Mouse (Mus musculus) left cerebral cortex, postnatal 4 days (tissue): ENCODE measurements around the gene Myo10. TPM values are rescaled to one million over a fixed set of nuclear protein-coding genes. Genes with fewer than 3 reads are reported as not detected.
"Not testable (repeated sequence)": the region's sequence is repeated elsewhere in the genome, so short reads cannot be mapped to it uniquely, and the experiment has no call there.

Experiments
- DNase-seq: peaks from one replicate; pipeline ENCODE4 v3.0.0-alpha.2; 2022
- intact Hi-C: fragments of 180-260 bp; cut with DNase I; formaldehyde crosslinking; loops from one replicate; pipeline ENCODE4 v1.15.1; 2025
- total RNA-seq, 2 experiments: library from RNA; stranded (reverse); gene quantifications; 2 replicates each; pipeline ENCODE4 v1.2.3; 2021

Myo10 gene
- total RNA-seq, 2 experiments from 2014 or later, result 40.6 to 45.5 TPM

GRCm38 (mm10) chr15:25717006-25717405 lies 94.7 kb downstream of the Myo10 start:
- peak; percentile 90 for DNase-seq
- intact Hi-C loops, result loop anchor here (5.0 to 10.0 kb wide), 4 partner anchors 232 to 1130 kb away; no protein-coding TSS in a partner anchor

GRCm38 (mm10) chr15:25718104-25718503 lies 95.8 kb downstream of the Myo10 start:
- intact Hi-C loops, result loop anchor here (5.0 to 10.0 kb wide), 4 partner anchors 233 to 1131 kb away; no protein-coding TSS in a partner anchor

GRCm38 (mm10) chr15:25719270-25719669 lies 96.9 kb downstream of the Myo10 start:
- intact Hi-C loops, result loop anchor here (5.0 to 10.0 kb wide), 4 partner anchors 234 to 1132 kb away; no protein-coding TSS in a partner anchor
- no peak for DNase-seq

More at GRCm38 (mm10) chr15:25718104-25718503, 95.8 kb downstream of the Myo10 start:
- DNase-seq, result not testable (repeated sequence)

GRCm38 (mm10) chr15:25720263-25720662 lies 97.9 kb downstream of the Myo10 start:
- DNase-seq, result no peak
- intact Hi-C loops, result no loop called here

DNA sequence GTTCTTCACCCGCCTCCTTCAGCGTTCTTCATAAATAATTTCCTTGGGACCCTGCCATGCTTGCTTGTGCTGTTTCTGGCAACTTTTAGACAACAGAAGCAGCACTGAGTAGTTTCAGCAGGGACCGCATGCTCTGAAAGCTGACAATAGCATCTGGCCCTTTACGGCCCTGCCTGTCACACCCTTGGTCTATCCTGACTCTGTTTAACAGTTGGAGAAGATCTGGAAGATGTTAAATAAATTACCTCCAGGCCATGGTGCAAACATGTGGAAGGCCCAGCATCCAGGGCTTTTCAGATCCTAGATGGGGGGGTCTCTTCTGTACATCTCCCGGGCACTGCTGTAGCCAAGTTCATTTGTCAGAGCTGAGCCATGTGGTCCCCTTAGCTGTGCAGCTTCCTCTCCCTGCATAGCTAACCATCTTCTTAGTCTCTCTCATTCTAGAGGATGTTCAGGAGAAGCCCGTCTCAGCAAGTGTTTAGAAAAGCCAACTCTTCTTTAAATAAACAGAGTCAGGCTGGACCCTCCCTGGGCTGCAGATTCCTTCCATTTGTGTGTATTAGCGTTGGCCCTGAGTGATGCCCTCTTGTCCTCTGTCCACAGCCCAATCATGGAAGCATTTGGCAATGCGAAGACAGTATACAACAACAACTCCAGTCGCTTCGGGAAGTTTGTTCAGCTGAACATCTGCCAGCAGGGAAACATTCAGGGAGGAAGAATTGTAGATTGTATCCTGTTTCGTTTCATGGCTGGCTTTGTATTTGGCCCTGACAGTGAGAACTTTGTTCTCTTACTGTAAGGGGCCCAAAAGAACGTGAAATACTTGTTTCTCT lies 101.2 kb downstream of the Myo10 start:
- intact Hi-C loops, result no loop called here
- DNase-seq, result no peak

GRCm38 (mm10) chr15:25724549-25724948 lies 102.2 kb downstream of the Myo10 start:
- DNase-seq, result no peak
- intact Hi-C loops, result no loop called here

DNA sequence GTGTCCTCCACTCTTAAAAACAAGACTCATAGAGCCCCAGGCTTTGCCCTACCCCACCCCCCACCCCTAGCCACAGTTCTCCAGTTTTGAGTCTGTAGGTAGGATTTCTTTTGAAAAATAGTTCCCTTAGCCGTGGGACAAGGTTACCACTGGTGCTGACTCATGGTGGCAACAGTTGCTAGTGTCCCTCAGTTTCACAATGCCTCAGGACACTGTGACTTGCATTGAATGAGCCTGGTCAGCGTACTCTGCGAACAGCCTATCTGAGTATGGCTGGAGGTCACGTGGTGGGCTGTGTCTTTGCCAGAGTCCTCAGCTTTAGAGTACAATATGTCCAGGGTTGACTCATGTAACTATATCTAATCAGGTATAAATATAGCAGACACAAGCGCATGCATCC lies 104.5 kb downstream of the Myo10 start:
- no peak for DNase-seq
- intact Hi-C loops, result no loop called here

DNA sequence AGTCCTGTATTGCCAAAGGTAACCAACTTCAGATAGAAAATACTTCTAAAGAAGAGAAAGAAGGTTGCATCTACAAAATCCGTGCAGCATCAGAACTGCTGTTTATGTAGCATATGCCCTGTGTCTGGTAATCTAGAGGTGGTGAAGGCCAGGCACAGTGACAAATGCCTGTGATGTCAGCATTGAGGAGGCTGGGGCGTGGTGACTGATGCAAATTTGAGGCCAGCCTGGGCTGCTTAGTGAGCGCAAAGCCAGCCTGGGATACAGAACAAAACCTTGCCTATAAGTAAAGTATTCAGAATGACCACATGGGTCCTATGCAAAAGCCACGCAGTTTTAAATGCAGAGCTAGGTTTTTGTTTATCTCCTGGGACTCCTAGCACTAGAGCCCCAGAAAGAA lies 106.2 kb downstream of the Myo10 start:
- no peak for DNase-seq
- intact Hi-C loops, result no loop called here

DNA sequence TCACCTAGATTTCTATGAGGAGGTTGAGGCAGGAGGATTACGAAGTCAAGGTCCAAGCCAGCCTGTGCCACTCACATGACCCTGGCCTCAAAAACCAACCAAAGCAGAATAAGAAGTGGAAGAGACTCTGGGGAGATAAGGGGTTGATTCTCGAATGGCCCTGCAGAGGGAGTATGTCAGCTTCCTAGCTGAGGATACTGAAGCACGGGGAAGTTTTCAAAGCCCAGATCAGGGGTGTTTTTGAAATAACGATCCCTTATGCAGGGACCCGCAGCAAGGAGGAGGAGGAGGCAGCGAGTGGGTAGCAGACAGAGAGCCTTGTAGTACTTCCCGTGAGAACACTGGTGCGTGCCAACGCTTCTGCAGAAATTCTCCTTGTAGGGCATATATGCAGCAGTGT lies 108.7 kb downstream of the Myo10 start:
- intact Hi-C loops, result loop anchor here (10.0 kb wide), 1 partner anchor 214 kb away; no protein-coding TSS in a partner anchor
- peak; percentile 28 for DNase-seq

GRCm38 (mm10) chr15:25732758-25733428 lies 110.6 kb downstream of the Myo10 start:
- peak; percentile 70 for DNase-seq
- intact Hi-C loops, result loop anchor here (2.0 to 10.0 kb wide), 2 partner anchors 68 to 212 kb away; no protein-coding TSS in a partner anchor

- DNase-seq, result no peak
- intact Hi-C loops, result loop anchor here (2.0 to 10.0 kb wide), 2 partner anchors 67 to 211 kb away; no protein-coding TSS in a partner anchor
These were observed 111.6 kb downstream of the Myo10 start for GRCm38 (mm10) chr15:25733739-25734430.

DNA sequence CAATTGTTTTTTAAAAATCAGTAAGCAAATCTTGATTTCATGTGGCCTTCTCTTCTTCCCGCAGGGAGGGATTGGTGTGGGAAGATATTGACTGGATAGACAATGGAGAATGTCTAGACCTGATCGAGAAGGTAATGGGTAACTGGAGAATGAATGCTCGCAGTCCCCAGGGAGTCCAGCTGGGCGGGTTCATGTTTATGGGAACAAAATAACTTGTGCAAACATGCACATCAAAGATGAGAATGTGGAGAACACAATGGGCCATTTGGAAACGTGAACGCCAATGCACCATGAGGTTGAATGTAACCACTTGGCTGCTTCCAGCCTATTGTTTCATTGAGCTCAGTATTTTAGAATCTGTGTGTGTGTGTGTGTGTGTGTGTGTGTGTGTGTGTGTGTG lies 114.2 kb downstream of the Myo10 start:
- DNase-seq, result no peak

GRCm38 (mm10) chr15:25740271-25740670 lies 117.9 kb downstream of the Myo10 start:
- no peak for DNase-seq
- intact Hi-C loops, result no loop called here

More for the DNA sequence above, 114.2 kb downstream of the Myo10 start:
- intact Hi-C loops, result loop anchor here (10.0 kb wide), 1 partner anchor 208 kb away; no protein-coding TSS in a partner anchor

DNA sequence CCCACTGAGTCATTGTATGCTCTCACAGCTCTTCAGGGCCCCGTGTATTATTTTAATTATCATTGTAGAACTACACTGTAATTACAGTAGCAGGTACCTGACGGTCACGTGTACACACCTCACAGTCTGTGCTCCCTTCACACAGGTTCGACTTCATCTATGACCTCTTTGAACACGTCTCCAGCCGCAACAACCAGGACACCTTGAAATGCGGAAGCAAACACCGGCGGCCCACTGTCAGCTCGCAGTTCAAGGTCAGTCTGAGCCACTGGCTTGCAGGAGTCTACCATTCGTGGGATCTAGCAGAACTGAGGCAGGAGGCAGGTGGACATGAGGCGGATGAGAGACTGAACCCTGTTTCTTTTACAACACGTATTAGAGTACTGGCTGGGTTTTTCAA lies 119.9 kb downstream of the Myo10 start:
- intact Hi-C loops, result no loop called here

DNA sequence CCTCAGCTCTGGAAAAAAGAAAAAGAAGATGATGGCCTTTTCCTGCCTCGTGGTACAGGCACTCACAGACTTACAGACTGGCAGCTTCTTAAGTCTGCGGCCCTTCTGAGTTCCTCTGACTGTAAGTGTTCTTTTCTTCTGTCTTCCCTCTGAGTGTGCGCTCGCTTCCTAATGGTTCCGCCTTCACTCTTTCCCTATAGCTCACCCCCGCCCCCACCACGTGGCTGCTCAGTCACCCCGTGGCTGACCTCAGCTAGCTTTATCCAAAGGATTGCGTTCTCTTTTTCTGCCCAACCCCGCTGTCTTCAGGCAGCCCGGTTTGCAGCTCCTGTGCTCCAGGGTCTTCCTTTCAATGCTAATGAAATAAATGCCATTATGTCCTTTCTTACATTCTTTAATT lies 129.2 kb downstream of the Myo10 start:
- intact Hi-C loops, result no loop called here
- DNase-seq, result no peak

More for the DNA sequence above, 119.9 kb downstream of the Myo10 start:
- no peak for DNase-seq

DNA sequence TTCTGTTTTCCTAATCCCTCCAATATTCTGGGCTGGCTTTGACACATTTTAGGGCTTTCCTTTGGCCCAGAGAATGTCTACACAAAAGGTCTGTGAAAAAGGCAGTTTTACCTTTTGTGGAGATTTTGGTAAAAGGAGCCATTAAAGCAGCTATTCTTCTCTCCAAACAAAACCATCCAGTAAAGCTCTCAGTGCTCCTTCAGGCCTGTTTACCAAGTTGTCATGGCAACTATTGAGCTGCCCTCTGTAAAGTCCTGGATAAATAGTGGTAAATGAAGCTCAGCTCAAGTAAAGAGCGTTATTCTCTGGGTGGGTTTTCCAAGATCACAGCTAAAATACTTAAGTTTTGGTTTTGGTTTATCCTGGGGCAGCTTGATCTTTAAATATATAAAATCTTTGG lies 130.3 kb downstream of the Myo10 start:
- intact Hi-C loops, result no loop called here
- no peak for DNase-seq

DNA sequence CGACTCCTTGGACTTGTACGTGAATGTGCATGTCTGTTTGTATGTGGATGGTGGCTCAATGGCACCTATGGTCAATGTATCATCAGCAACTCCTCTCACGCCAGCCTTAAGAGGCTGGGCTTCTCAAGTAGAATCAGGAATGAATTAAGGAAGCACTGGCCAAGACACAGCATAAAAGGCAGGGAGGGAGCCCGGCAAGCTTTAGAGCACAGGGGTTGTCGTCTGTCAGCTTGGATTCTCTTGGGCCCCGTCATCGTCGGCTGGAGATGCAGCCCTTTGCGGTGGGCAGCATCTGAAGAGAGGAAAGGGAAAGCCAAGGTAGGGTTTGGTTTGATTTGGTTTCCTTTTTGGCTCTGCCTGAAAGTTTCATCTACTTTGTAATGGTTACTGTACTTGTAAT lies 130.7 kb downstream of the Myo10 start:
- intact Hi-C loops, result no loop called here
- no peak for DNase-seq

DNA sequence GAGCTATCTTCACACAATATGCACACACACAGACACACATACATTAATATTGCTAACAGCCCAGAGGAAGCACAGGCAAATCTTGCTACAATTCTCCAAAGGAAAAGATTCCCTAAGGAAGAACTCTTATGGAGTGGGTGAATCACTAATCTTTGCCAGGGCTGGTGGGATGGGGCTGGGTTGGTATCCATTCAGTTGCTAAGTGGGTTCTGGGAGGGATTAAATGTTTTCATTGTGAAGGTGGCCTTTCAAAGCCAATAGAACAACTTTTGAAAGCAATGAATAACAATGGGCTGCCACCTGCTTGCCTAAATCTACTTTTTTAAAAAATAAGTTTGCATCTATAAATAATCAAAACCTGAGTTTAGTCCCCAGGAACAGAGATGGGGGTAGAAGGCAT lies 131.6 kb downstream of the Myo10 start:
- no peak for DNase-seq
- intact Hi-C loops, result no loop called here

- intact Hi-C loops, result no loop called here
- peak; percentile 58 for DNase-seq
These were observed 132.1 kb downstream of the Myo10 start for GRCm38 (mm10) chr15:25754342-25754951.

DNA sequence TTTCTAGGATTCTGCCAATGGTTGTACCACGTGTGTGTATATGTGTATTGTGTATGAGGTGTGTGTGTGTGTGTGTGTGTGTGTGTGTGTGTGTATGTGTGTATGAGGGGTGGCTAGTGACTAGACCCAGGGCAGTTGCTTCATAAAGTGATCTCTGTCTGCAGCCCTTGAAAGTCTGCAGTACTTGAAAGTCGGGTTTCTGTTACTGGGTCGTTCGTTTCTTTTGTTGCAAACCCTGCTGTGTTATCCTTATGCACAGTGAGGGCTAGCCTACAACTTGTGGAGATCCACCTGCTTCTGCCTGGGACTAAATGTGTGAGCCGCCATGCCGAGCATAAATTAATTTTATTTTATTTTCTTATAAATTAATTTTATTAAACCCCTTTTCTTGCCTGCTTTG lies 133.2 kb downstream of the Myo10 start:
- DNase-seq, result no peak
- intact Hi-C loops, result no loop called here
